Comparison of ENCODE assay signal across 24 mouse cellular contexts in genomic region chr7:68809782-68810181, GRCm38 (mm10).
A peak's percentile ranks its signal among the peaks of the same experiment; 100 is the strongest.
DNase-seq lines count a peak whose midpoint lies in the region; ATAC-seq lines count a peak whose summit lies in the region.
"Had no signal": no experiment of that assay in that cellular context is flagged by ENCODE, and none has a peak within 500 bp of the region (broad histone marks: within the 10 kb centered on the region; RNA-seq: fewer than 3 reads in every experiment).

No protein-coding gene starts in this region.

- 40% methylated on average over 8 of the region's 8 CpGs for WGBS in embryonic facial prominence, embryonic 14.5 days
- 62% methylated on average over 8 of the region's 8 CpGs for WGBS in embryonic facial prominence, embryonic 10.5 days
- 58% methylated on average over 8 of the region's 8 CpGs for WGBS in hindbrain, embryonic 12.5 days

- no peak overlapping the region for H3K4me2 ChIP-seq in embryonic facial prominence, embryonic 14.5 days (ENCODE audit: low read depth, low read length)
- H3K4me2 ChIP-seq in hindbrain, embryonic 12.5 days (replicated peaks) = no peak overlapping the region
- H3K4me2 ChIP-seq: embryonic facial prominence, embryonic 12.5 days; forebrain, embryonic 12.5 days; heart, embryonic 15.5 days; hindbrain, embryonic 14.5 days; limb, embryonic 15.5 days had no signal

- H3K27ac ChIP-seq in embryonic facial prominence, embryonic 14.5 days (replicated peaks; ENCODE audit: low read depth, low read length) = no peak overlapping the region
- no peak overlapping the region for H3K27ac ChIP-seq in embryonic facial prominence, embryonic 10.5 days (replicated peaks)
- no peak overlapping the region for H3K27ac ChIP-seq in hindbrain, embryonic 12.5 days
- H3K27ac ChIP-seq: embryonic facial prominence, embryonic 12.5 days; forebrain, embryonic 12.5 days; heart, embryonic 15.5 days; hindbrain, embryonic 14.5 days; limb, embryonic 15.5 days; liver, embryonic 14.5 days had no signal

- H3K36me3 ChIP-seq in embryonic facial prominence, embryonic 14.5 days (ENCODE audit: control insufficient read depth, insufficient read depth, low read length) = no peaks in the 10 kb centered on the region
- H3K36me3 ChIP-seq in embryonic facial prominence, embryonic 10.5 days (replicated peaks) = no peaks in the 10 kb centered on the region
- H3K36me3 ChIP-seq in hindbrain, embryonic 12.5 days = no peaks in the 10 kb centered on the region
- H3K36me3 ChIP-seq: embryonic facial prominence, embryonic 12.5 days; forebrain, embryonic 12.5 days; heart, embryonic 15.5 days; limb, embryonic 15.5 days had no signal

- no peaks in the 10 kb centered on the region for H3K27me3 ChIP-seq in embryonic facial prominence, embryonic 14.5 days (replicated peaks; ENCODE audit: control insufficient read depth, insufficient read depth, low read length)
- H3K27me3 ChIP-seq in embryonic facial prominence, embryonic 10.5 days (replicated peaks; ENCODE audit: low read depth, poor library complexity, severe bottlenecking) = no peaks in the 10 kb centered on the region
- H3K27me3 ChIP-seq in hindbrain, embryonic 12.5 days = no peaks in the 10 kb centered on the region
- H3K27me3 ChIP-seq: embryonic facial prominence, embryonic 12.5 days; forebrain, embryonic 12.5 days; heart, embryonic 15.5 days; limb, embryonic 15.5 days had no signal

- no peak for ATAC-seq in embryonic facial prominence, embryonic 14.5 days (ENCODE audit: low read depth)
- ATAC-seq in hindbrain, embryonic 12.5 days (ENCODE audit: low FRiP score) = no peak
- ATAC-seq: CD4-positive, CD25-positive, alpha-beta regulatory T cell, adult 4 months; inflammation-experienced regulatory T-cells, adult 6 months had no signal

- no peak overlapping the region for H3K9ac ChIP-seq in embryonic facial prominence, embryonic 14.5 days (ENCODE audit: low read depth, low read length)
- H3K9ac ChIP-seq in hindbrain, embryonic 12.5 days = no peak overlapping the region
- H3K9ac ChIP-seq: embryonic facial prominence, embryonic 12.5 days; forebrain, embryonic 12.5 days; heart, embryonic 15.5 days; hindbrain, embryonic 14.5 days; limb, embryonic 15.5 days; liver, embryonic 14.5 days had no signal

- no peaks in the 10 kb centered on the region for H3K9me3 ChIP-seq in embryonic facial prominence, embryonic 14.5 days (ENCODE audit: control insufficient read depth, low read length)
- H3K9me3 ChIP-seq in embryonic facial prominence, embryonic 10.5 days = no peaks in the 10 kb centered on the region
- no peaks in the 10 kb centered on the region for H3K9me3 ChIP-seq in hindbrain, embryonic 12.5 days (replicated peaks)
- H3K9me3 ChIP-seq: embryonic facial prominence, embryonic 12.5 days; forebrain, embryonic 12.5 days; heart, embryonic 15.5 days; limb, embryonic 15.5 days had no signal

- peak; percentile 29 for DNase-seq in embryonic facial prominence, embryonic 14.5 days (ENCODE audit: low spot score)
- no peak for DNase-seq in embryonic facial prominence, embryonic 10.5 days (ENCODE audit: low spot score)
- DNase-seq in kidney, postnatal 4 days = peak; percentile 44 to 45
- DNase-seq in kidney, adult 9 months = no peak
- peak; percentile 5 for DNase-seq in Muller cell, postnatal 12 days (ENCODE audit: inconsistent ontology term)
- peak; percentile 40 for DNase-seq in retina, postnatal 1 day
- DNase-seq: adrenal gland, postnatal 25 days; cerebellum, adult 8-10 months; cerebellum, postnatal 36 days; heart, postnatal 36 days; layer of hippocampus, adult 9-11 months; lung, postnatal 4 days; right cerebral cortex, adult 18-20 months; right cerebral cortex, postnatal 4 days had no signal

- H3K4me3 ChIP-seq in embryonic facial prominence, embryonic 14.5 days (ENCODE audit: low read depth, low read length) = no peak overlapping the region
- no peak overlapping the region for H3K4me3 ChIP-seq in embryonic facial prominence, embryonic 10.5 days
- no peak overlapping the region for H3K4me3 ChIP-seq in hindbrain, embryonic 12.5 days
- H3K4me3 ChIP-seq: embryonic facial prominence, embryonic 12.5 days; erythroblast, embryonic 14.5 days; forebrain, embryonic 12.5 days; heart, embryonic 15.5 days; limb, embryonic 15.5 days had no signal

- no peaks in the 10 kb centered on the region for H3K4me1 ChIP-seq in embryonic facial prominence, embryonic 14.5 days (ENCODE audit: control insufficient read depth, insufficient read depth, low read length)
- peaks cover 13% of the 10 kb centered on the region for H3K4me1 ChIP-seq in embryonic facial prominence, embryonic 10.5 days
- no peaks in the 10 kb centered on the region for H3K4me1 ChIP-seq in hindbrain, embryonic 12.5 days
- H3K4me1 ChIP-seq: forebrain, embryonic 12.5 days; heart, embryonic 15.5 days; limb, embryonic 15.5 days had no signal

Comparison
In these comparisons a context has a peak if more than half of its experiments do, and no peak if none do; other contexts are left out.
1. DNase-seq: peak in embryonic facial prominence, embryonic 14.5 days (single experiment), kidney, postnatal 4 days (2 of 2), Muller cell, postnatal 12 days (single experiment) and retina, postnatal 1 day (single experiment); none in embryonic facial prominence, embryonic 10.5 days (single experiment) and kidney, adult 9 months (single experiment).